Mouse (Mus musculus): ENCODE measurements around the gene Map3k13. TPM values are rescaled to one million over a fixed set of nuclear protein-coding genes. Genes with fewer than 3 reads are reported as not detected.
"Not testable (repeated sequence)": the region's sequence is repeated elsewhere in the genome, so short reads cannot be mapped to it uniquely, and the experiment has no call there.

Map3k13 gene
- polyA plus RNA-seq (2017; shearing (Covaris generic)) = under 1 TPM; 0.26 to 0.42 (median 0.38) TPM

DNA sequence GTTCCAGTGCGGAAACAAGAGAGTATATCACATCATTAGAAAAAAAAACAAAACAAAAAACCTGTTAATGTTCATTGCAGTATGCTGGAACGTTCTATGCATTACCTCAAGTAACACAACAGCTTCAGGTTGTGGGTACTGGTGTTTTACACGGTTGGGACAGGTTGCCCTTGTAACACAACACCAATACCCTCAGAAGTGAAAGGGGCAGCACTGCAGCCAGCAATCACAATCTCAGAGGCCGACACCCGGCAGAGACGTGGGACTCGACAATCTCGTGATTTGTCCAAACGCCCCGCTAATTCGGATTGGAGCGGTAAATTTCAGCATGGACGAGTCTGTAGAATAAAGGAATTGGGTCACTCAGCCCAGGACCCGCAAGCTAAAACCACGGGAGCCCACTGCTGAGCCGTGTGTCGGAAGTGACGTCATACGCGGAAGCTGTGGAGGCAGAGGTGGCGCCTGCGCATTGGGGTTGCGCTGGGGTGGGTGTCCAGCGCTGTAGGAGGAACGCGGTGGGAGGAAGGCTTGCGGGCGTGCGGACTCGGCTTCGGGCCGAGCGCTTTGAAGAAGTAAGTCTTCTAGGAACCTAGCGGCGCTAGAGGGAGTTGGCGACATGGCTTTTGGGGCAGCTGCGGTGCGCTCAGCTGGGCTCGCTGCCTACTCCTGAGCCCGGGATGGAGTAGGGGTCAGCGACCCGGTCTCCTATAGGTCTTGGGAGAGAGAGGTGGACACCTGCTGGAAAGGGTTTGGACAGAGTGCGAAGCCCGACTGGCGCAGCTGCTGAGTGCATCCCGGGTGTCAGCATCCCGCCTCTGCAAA is at the start of gene Map3k13:
Gene Map3k13, plus strand, starts transcription at position 472 of the 822 bp plus-strand sequence.
- peak; percentile 97 for ATAC-seq

GRCm38 (mm10) chr16:21758447-21758846 is 35.7 kb upstream of the Map3k13 start:
- ATAC-seq = no peak

GRCm38 (mm10) chr16:21768255-21768654 is 25.9 kb upstream of the Map3k13 start:
- no peak for ATAC-seq

DNA sequence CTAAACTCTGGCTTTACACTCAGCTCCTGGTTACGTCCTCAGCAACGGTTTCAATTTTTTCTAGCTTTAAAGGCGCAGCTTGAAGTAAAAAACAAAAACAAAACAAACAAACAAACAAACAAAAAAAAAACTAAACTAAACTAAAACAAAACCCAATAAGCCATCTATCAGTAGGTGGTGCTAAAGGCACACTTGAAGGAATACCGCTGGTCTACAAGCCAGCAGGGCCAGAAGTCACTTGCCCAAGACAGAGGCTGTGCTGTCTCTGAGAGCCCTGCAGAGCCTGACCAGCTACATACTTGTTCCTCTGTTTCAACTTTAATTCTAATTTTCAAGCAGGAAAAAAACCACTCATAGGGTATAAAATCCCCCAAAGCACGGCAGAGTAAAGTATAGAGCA is 24.5 kb upstream of the Map3k13 start:
- no peak for ATAC-seq

- no peak for ATAC-seq
Measured at GRCm38 (mm10) chr16:21774725-21775124, 19.4 kb upstream of the Map3k13 start.

- no peak for ATAC-seq
Measured at GRCm38 (mm10) chr16:21778293-21778866, 15.8 kb upstream of the Map3k13 start.

- ATAC-seq = no peak
Measured at GRCm38 (mm10) chr16:21779149-21779548, 15.0 kb upstream of the Map3k13 start.

DNA sequence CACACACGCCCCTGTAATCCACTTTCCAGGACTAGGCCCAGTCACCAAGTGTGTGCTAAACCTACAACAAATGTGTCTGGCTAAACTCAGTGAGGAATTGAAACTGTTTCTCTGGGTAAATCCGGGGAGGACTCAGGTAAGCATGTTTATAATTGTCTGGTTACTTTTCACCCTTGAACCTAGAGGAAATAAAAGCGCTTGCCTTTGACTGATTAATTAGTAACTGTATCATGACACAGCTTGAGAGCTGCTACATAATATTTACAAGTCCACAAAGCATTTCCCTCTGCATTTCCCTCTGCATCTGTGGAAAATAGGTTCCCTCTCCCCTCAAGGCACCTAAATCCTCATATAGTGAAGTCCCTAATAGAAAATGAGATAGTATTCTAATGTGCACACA is 12.9 kb upstream of the Map3k13 start:
- ATAC-seq = no peak

DNA sequence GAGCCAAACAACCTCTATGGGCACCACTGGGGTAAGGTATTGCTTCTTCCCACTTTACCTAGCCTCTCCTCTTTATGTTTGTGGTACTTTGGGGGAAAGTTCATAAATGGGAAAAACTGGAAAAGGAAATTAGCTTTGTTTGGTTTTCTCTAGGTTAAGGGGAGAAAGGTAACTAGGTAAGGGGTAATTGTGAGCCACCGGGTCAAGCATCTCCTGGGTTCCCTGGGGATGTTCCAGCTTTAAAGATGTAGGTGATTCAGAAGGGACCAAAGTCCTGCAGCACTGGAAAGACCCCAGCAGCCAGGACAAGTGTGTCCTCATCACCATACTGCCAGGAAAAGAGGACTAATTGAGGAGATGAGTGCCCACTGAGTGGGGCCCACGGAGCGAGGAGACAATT is 12.3 kb upstream of the Map3k13 start:
- ATAC-seq = no peak

DNA sequence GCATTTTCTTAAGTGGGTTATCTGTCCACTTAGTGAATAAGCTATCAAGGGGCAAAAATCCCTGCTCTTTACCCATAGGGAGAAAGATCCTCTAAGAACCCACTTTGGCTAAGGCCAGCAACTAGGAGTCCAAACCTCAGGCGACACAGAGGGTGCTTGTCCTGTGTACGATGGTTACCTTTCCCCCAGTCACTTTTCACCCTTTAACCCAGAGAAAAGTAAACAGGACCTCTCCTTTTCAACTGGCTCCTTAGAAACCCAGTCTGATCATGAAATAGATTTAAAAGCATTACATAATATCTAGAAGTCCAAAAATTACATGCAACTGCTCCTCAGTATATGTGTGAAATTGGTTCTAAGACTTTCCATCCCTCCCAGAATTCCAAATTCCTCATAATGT is 11.3 kb upstream of the Map3k13 start:
- no peak for ATAC-seq

DNA sequence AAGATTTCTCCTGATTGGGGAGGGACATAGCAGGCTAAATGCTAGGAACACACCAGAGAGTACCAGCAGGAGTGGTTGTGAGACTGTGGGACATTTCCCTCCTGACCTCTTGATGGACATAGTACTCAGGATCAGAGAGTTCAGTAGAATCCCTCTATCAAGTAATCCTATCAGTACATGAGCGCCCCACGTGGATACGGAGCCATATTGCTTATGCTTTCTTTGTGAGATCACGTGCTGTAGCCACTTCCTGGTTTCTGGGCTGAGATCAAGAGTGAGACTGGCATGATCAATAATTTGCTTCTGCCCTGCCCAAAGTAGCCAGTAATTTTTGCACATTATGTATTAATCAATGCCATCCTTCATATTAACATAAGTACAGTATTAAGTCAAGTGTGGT is 9.1 kb upstream of the Map3k13 start:
- no peak for ATAC-seq

GRCm38 (mm10) chr16:21786317-21786716 is 7.8 kb upstream of the Map3k13 start:
- ATAC-seq = no peak

- peak; percentile 94 for ATAC-seq
Measured at GRCm38 (mm10) chr16:21787516-21788353, 6.4 kb upstream of the Map3k13 start, which contains the start of gene Ehhadh. Ehhadh (minus strand) TSS chr16:21787807.

GRCm38 (mm10) chr16:21788581-21788980 is 5.6 kb upstream of the Map3k13 start:
- ATAC-seq = no peak

DNA sequence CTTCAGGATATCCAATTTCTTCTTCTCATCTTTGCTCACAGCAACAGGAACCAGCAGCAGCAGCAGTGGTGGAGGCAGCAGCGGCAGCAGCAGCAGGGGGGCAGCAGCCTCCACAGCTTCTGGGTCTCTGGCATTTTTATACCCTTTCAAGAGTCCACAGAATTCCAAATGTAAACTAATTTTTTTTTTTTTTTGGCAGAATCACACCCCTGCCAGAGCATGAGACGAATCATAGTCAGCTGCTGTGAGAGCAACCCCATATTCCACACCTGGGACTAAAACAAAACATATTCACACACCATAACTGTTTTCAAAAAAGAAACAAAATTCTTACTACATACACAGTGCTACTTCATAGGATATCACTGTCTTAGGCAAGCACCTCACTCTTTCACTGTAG is 5.0 kb upstream of the Map3k13 start:
- ATAC-seq = no peak

- ATAC-seq = no peak
Measured at GRCm38 (mm10) chr16:21790469-21790868, 3.7 kb upstream of the Map3k13 start.

DNA sequence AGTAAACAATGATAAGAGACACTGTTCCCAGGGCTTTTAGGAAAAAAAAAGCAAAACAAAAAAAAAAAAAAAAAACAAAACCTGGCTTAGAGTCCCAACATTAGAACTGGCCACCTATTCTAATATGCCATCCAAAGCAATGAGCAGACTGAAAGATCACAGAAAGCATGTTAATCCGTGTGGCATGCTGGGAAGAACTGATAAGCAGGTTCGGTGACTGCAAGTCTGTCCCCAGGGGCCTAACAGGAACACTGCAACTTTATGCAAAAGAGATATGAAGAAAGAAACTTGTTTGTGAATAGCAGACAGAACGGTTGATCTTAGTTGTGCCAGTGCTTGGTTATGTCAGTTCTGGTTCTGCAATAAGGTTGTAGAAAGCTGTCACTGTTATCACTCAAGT is 2.4 kb upstream of the Map3k13 start:
- ATAC-seq = no peak

- not testable (repeated sequence) for ATAC-seq
Measured at GRCm38 (mm10) chr16:21793080-21793810, 901 bp upstream of the Map3k13 start.

GRCm38 (mm10) chr16:21794697-21795045 is 525 bp downstream of the Map3k13 start:
- no peak for ATAC-seq

DNA sequence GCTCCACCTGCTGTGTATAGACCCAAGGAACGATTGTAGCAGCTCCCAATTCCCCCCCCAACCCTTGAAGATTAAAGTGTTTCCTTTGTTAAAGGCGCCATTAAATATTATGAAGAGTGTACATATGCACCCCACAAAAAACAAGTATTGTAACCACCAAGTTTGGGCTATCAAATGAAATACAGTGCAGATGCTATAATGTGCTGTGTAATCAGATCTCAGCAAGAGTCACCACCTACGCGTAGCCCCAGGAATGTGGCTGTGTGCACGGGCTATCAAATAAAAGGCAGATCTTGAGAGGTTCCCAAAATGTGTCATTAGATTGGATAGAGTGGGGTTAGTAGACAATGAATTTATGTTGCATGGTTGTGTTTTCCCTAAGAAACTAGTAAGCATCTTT is 925 bp downstream of the Map3k13 start:
- no peak for ATAC-seq

DNA sequence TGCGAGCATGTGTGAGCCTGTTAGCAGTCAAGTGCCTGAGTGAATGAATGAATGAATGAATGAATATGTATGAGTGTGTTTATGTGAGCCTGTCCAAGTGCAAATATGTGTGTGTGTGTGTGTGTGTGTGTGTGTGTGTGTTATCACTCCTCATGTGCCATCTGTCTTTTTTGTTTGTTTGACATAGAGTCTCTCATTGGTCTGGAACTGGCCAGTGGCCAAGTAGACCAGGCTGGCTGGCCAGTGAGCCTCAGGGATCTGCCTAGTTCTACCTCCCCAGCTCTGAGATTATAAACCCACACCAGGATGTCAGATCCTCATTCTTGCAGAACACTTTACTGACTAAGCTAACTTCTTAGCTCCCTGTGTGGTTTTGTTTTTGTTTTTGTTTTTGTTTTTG is 10.1 kb downstream of the Map3k13 start:
- no peak for ATAC-seq

DNA sequence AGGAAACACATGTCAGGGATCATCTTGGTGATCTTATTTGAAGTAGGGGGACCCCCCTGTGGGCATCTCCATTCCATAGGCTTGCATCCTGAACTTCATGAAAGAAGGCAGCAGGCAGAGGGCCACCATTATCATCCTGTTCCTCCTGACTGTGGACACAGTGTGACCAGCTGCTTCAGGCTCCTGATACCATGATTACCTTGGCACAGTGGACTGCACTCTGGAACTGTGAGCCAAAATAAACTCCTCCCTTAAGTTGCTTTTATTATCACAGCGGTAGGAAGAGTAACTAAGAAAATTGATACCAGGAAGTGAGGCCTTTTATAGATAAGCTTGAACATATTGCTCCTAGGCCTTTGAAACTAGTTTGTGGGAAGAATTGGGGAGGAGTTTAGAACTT is 12.7 kb downstream of the Map3k13 start:
- ATAC-seq = no peak

- not testable (repeated sequence) for ATAC-seq
Measured at GRCm38 (mm10) chr16:21807786-21808185, 13.6 kb downstream of the Map3k13 start.

Measured in inflammation-experienced regulatory T-cells, adult 6 months (primary cell).